Mouse (Mus musculus): ENCODE data around the gene Gfer. TPM values are rescaled to one million over a fixed set of nuclear protein-coding genes. Genes with fewer than 3 reads are reported as not detected.
A peak's percentile ranks its signal among the peaks of the same experiment; 100 is the strongest.

Gfer gene
- total and polyA plus RNA-seq, 3 experiments = 69.1 to 105 (median 94.8) TPM

- no peaks in the 10 kb centered on the region for H3K79me2 ChIP-seq (replicated peaks; ENCODE audit: control insufficient read depth, extremely low read depth, insufficient read depth, poor library complexity, severe bottlenecking)
- H3K36me3 ChIP-seq (replicated peaks in 1 of 2; ENCODE audit: control insufficient read depth in 1 of 2, insufficient read depth in 1 of 2, low read length in 1 of 2) = peaks cover 40 to 55% of the 10 kb centered on the region in 2 experiments
- no peak overlapping the region for H3K9ac ChIP-seq (ENCODE audit: insufficient read depth, low read depth)
- DNase-seq (ENCODE audit: extremely low read depth) = no peak
- no peaks in the 10 kb centered on the region for H3K27me3 ChIP-seq (replicated peaks)
- in situ Hi-C loops (cut with MboI; ENCODE audit: low pct_ligation_motif_present, low pct_unique_long_range_greater_than_20kb, low sequenced_read_pairs) (no loop called here), dilution Hi-C loops (cut with MboI; ENCODE audit: extremely low pct_ligation_motif_present, extremely low pct_unique_long_range_greater_than_20kb, low sequenced_read_pairs) (no loop called here)
- H3K9me3 ChIP-seq (replicated peaks; ENCODE audit: low read length) = no peaks in the 10 kb centered on the region
- no peak overlapping the region for H3K27ac ChIP-seq (ENCODE audit: insufficient read depth, low read depth)
- H3K4me3 ChIP-seq (replicated peaks in 1 of 3; ENCODE audit: low read depth in 2 of 3, low read length in 2 of 3, poor library complexity in 1 of 3) = no peak overlapping the region
- H3K4me2 ChIP-seq (ENCODE audit: insufficient read depth, low read depth, poor library complexity, severe bottlenecking) = no peak overlapping the region
- TF ChIP-seq CHD1 (IDR thresholded peaks at IDR 0.05; ENCODE audit: low read depth, low read length) (no peak), CHD2 (IDR thresholded peaks at IDR 0.05; ENCODE audit: low read length) (0 out of 2 replicates have a peak, but pooled peaks have one; percentile 17)
- peaks cover 6 to 48% of the 10 kb centered on the region in 2 experiments for H3K4me1 ChIP-seq (ENCODE audit: control insufficient read depth in 1 of 2, insufficient read depth in 2 of 2)
These were observed 2.0 kb upstream of the Gfer start for GRCm38 (mm10) chr17:24697985-24698384.

GRCm38 (mm10) chr17:24695326-24696010 is 488 bp downstream of the Gfer start:
- no peaks in the 10 kb centered on the region for H3K9me3 ChIP-seq (replicated peaks; ENCODE audit: low read length)
- peaks cover 19 to 39% of the 10 kb centered on the region in 2 experiments for H3K36me3 ChIP-seq (replicated peaks in 1 of 2; ENCODE audit: control insufficient read depth in 1 of 2, insufficient read depth in 1 of 2, low read length in 1 of 2)
- TF ChIP-seq CHD2 (IDR thresholded peaks at IDR 0.05; ENCODE audit: low read length) (no peak), USF2 (conservative IDR thresholded peaks at IDR 0.05; ENCODE audit: low read depth, low read length) (no peak), CHD1 (IDR thresholded peaks at IDR 0.05; ENCODE audit: low read depth, low read length) (no peak), MXI1 (IDR thresholded peaks at IDR 0.05; ENCODE audit: low read depth, low read length) (no peak), POLR2A (IDR thresholded peaks at IDR 0.05; ENCODE audit: low read depth, low read length) (no peak), MYC (IDR thresholded peaks at IDR 0.05; ENCODE audit: low read depth, low read length) (no peak), NRF1 (IDR thresholded peaks at IDR 0.05; ENCODE audit: low read depth, low read length) (no peak), ZMIZ1 (IDR thresholded peaks at IDR 0.05; ENCODE audit: low read depth, low read length) (no peak), TCF12 (IDR thresholded peaks at IDR 0.05; ENCODE audit: low read depth, low read length) (no peak), ETS1 (conservative IDR thresholded peaks at IDR 0.05; ENCODE audit: low read depth, low read length) (no peak), RCOR1 (conservative IDR thresholded peaks at IDR 0.05; ENCODE audit: low read depth, low read length) (no peak), PAX5 (IDR thresholded peaks at IDR 0.05; ENCODE audit: low read length) (no peak)
- DNase-seq (ENCODE audit: extremely low read depth) = no peak
- peaks cover 11 to 53% of the 10 kb centered on the region in 2 experiments for H3K4me1 ChIP-seq (ENCODE audit: control insufficient read depth in 1 of 2, insufficient read depth in 2 of 2)
- in situ Hi-C loops (cut with MboI; ENCODE audit: low pct_ligation_motif_present, low pct_unique_long_range_greater_than_20kb, low sequenced_read_pairs) (no loop called here), dilution Hi-C loops (cut with MboI; ENCODE audit: extremely low pct_ligation_motif_present, extremely low pct_unique_long_range_greater_than_20kb, low sequenced_read_pairs) (no loop called here)
- H3K27ac ChIP-seq (ENCODE audit: insufficient read depth, low read depth) = peak overlapping the region; percentile 36
- peak overlapping the region; percentile 79 to 86 (median 85) for H3K4me3 ChIP-seq (replicated peaks in 1 of 3; ENCODE audit: low read depth in 2 of 3, low read length in 2 of 3, poor library complexity in 1 of 3)
- H3K4me2 ChIP-seq (ENCODE audit: insufficient read depth, low read depth, poor library complexity, severe bottlenecking) = peak overlapping the region; percentile 70
- H3K27me3 ChIP-seq (replicated peaks) = peaks cover 5% of the 10 kb centered on the region
- no peaks in the 10 kb centered on the region for H3K79me2 ChIP-seq (replicated peaks; ENCODE audit: control insufficient read depth, extremely low read depth, insufficient read depth, poor library complexity, severe bottlenecking)
- peak overlapping the region; percentile 72 for H3K9ac ChIP-seq (ENCODE audit: insufficient read depth, low read depth)

GRCm38 (mm10) chr17:24692385-24692784 is 3.6 kb downstream of the Gfer start:
- Histone ChIP-seq H3K27ac (ENCODE audit: insufficient read depth, low read depth) (no peak overlapping the region), H3K79me2 (replicated peaks; ENCODE audit: control insufficient read depth, extremely low read depth, insufficient read depth, poor library complexity, severe bottlenecking) (no peaks in the 10 kb centered on the region), H3K9me3 (replicated peaks; ENCODE audit: low read length) (no peaks in the 10 kb centered on the region), H3K4me2 (ENCODE audit: insufficient read depth, low read depth, poor library complexity, severe bottlenecking) (no peak overlapping the region), H3K9ac (ENCODE audit: insufficient read depth, low read depth) (no peak overlapping the region), H3K27me3 (replicated peaks) (peaks cover 27% of the 10 kb centered on the region), H3K4me1 (ENCODE audit: control insufficient read depth in 1 of 2, insufficient read depth in 2 of 2) (peaks cover 11 to 38% of the 10 kb centered on the region in 2 experiments), H3K4me3 (replicated peaks in 1 of 3; ENCODE audit: low read depth in 2 of 3, low read length in 2 of 3, poor library complexity in 1 of 3) (no peak overlapping the region), H3K36me3 (replicated peaks in 1 of 2; ENCODE audit: control insufficient read depth in 1 of 2, insufficient read depth in 1 of 2, low read length in 1 of 2) (peaks cover 8 to 19% of the 10 kb centered on the region in 2 experiments)
- dilution Hi-C loops (cut with MboI; ENCODE audit: extremely low pct_ligation_motif_present, extremely low pct_unique_long_range_greater_than_20kb, low sequenced_read_pairs) (no loop called here), in situ Hi-C loops (cut with MboI; ENCODE audit: low pct_ligation_motif_present, low pct_unique_long_range_greater_than_20kb, low sequenced_read_pairs) (no loop called here)
- TF ChIP-seq MAFK (IDR thresholded peaks at IDR 0.05; ENCODE audit: insufficient replicate concordance, low read length) (no peak), USF1 (IDR thresholded peaks at IDR 0.05; ENCODE audit: low read depth, low read length) (no peak), POLR2A (IDR thresholded peaks at IDR 0.05; ENCODE audit: low read depth, low read length) (no peak)
- peak; percentile 38 for DNase-seq (ENCODE audit: extremely low read depth)
